Mouse (Mus musculus) liver, adult (tissue): Measurements from ENCODE around the gene Bora.

Source experiments
- GATA4 ChIP-seq: IDR thresholded peaks from 2 replicates; pipeline ENCODE4 v1.6.1; 2014; ENCODE audit warnings: mild to moderate bottlenecking, low read length; ENCODE audit not compliant: insufficient replicate concordance

Gene Bora

DNA sequence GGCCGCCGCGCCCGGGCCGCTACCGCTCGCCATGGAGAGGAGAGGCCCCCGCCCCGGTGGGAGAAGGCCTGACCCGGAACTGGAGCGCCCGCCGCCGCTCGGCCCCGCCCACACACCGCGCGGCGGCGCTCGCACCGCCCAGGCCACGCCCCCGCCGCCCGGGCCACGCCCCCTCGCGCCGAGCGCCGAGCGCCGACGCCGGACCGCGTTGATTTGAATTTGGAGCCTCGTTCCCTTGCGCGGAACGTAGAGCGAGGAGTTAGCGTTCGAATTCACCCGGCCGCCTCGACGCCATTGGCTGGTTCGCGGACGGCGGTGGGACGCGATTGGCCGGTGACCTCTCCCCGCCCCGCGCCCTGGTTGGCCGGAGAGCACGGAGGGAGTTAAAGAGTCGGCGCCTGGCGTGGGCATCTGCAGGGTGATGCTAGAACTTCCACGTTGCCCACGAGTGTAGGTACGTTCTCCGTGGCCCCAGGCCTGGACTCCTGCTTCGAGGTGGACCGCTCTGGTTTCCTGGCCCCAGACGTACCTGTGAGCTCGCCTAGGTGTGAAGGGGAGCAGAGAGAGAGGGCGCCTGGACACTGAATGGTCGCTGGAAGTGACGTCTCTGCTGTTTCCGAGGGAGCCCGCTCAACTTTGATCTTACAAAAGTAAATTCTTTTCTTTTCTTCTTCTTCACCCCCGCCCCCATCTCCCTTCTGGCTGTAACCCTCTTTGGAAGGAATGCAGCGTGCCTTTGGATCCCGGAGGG lies at the start of gene Bora, which contains the start of gene Mzt1:
Bora (plus strand) TSS at position 192 of the 751 bp plus-strand sequence.
Mzt1 (minus strand) TSS at position 104 of the 751 bp plus-strand sequence.
- TF ChIP-seq GATA4: no peak

DNA sequence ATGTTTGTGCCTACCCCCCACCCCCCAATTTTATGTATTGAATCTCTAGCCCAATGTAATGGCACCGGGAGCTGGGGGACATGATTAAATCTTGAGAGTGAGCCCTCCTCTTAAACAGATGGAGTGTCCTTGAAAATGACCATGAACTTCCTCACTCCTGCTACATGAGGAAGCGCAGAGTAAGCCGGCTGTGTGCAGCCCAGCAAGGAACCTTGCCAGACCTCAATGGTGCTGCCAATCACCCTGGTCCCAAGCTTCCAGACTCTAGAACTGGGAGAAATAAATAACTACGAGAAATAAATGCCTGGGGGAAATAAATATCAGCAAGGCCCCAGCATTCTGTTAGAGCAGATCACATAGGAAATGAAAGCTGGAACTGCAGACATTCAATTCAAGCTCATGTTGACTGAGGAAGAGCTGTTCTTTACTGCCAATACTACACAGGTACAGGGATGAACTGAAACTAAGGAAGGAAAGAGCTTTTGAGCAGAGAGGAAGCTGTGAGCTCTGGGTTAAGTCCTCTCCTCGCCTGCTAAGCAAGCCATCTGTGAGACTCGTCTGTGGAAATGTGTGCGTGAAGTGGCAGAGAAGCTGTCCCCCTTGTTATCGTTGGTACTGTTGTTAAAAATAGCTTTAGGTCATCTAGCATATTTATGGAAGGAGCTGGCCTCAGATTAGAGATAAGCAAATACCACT lies 35.6 kb upstream of the Bora start:
- TF ChIP-seq GATA4: no peak

DNA sequence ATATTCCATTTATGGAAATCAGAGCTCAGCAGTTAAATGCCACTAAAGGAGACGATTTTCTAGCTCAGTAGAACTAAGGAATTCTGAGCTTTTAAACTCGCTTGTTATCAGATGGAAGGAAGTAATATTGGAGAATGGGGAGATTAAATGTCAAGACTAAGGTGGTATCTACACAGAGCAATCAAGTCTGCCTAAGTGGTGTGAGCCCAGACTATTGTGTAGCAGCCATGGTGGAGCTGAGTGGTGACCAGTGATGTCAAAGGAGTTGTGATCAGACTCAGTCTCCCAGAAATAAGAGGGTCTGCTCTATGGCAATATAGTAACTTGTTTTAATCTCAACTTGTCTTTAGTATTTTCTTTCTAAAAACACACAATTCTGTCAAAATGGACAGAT lies 35.1 kb upstream of the Bora start:
- TF ChIP-seq GATA4: no peak

DNA sequence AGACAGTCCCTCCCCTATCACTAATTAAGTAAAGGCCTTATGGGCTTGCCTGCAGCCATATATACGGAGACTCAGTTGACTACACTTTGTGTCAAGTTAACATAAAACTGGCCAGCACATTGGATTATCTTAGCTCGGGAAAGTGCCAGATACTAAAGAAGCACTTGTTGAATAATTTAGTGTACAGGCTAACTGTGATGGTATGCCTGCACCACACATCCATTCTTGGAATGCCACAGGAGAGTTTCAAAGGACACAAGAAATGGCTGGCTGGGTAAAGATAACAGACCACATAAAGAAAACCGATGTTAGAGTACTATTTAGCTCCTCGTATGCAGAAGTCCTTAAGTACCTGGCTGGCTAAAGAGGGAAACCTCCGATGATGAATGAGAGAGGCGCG lies 27.3 kb upstream of the Bora start:
- TF ChIP-seq GATA4: no peak

DNA sequence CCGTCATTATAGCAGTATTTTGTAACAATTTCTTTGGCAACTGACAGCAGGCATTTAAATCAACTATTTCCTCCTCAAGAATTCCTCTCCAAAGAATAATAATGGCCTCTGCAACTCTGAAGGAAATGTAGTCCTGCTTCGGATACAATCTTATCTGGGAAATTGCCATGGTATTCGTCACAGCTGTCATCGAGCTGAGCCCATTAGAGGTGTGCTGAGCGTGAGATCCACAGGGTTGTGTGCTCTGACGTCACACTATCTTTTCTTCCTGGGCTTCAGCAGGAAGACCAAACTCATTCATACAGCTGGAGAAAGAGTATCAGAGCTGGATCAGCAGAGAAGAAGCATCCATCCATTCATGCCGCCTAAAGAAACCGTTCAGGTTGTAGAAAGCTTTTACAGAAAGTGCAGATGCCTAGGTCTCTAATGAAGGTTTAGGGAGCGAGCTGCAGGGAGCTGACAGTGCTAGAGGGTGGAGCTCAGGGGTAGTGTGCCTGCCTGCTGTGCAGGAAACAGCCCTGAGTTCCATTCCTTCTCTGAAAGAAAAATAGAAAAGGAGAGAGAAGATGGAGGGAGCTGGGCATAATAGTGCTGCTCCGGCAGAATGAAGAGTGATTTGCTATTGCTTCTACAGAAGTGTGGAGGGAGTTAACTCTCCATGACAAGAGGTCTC lies 26.8 kb upstream of the Bora start:
- no peak for TF ChIP-seq GATA4

DNA sequence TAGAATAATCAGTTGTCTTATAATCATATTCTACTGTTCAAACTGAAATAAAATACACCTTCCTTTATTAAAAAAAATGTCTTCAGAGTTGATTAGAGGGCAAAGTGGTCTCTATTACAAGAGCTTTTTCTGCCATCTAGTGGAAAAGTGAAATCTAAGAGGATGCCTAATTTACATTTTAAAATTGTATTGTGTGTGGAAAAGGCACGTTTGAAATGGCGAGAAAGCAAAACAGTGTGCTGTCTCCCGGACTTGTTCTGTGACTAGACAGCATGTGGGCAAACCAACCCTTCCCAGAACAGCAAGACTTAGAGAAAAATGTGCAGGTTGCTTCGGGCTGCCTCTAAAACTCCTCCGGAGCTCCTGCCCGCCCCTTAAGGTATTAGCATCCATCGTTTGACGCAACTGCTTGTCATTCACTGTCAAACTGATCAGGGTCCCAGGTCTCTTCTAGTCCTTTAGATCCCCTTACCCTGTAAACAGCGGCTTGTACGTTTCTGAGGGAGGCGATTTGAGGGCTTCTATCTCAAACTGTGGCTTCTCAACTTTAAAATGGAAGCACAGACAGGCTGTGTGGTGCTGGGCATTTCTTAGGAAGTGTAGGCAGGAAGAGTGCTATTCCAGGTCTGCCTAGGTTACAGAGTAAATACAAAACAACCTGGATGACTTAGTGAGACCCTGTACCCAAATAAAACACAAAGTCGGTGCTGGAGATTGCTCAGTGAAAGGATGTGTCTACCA lies 23.5 kb upstream of the Bora start:
- TF ChIP-seq GATA4: no peak

DNA sequence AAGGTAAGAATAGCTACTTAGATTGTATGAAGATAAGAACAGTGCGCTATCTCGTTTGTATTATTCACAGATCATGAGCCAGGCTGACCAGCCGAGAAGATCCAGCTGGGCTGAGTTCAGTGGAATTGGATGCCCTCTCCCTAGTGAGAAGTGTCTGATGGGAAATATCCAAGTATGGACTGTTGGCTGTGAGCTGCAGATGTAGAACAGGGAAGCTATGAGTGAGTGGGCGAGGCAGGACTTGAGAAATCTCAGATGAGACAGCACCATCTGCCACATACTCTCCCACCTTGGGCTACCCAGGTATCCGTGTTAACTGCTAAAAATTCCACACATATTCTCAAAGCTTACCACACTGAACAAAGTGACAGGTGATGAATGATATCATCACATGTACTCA lies 16.0 kb upstream of the Bora start:
- no peak for TF ChIP-seq GATA4

DNA sequence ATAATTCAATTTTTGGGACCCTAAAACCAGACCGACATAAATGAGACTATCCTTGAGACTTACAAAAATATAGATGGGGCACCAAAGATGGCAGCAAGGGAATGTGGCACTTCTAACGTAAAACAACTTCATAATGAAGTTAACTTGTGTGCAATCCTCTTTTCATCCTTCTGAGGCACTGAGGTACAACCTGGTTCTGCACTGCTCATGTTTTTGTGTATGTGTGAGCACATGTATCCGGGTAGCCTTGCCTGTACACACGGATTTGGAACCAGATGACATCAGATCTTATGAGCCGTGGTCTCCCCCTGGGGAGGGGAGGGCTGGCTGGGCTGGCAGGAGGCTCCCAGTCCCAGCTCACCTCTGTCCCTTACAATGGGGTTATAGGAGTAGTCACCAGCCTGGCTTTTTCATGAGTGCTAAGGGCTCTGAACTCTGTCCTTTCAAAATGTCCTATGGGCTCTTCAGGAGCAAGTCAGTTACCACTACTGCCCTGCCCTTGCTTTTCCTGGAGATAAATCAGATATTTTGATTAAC lies 14.6 kb upstream of the Bora start:
- no peak for TF ChIP-seq GATA4

DNA sequence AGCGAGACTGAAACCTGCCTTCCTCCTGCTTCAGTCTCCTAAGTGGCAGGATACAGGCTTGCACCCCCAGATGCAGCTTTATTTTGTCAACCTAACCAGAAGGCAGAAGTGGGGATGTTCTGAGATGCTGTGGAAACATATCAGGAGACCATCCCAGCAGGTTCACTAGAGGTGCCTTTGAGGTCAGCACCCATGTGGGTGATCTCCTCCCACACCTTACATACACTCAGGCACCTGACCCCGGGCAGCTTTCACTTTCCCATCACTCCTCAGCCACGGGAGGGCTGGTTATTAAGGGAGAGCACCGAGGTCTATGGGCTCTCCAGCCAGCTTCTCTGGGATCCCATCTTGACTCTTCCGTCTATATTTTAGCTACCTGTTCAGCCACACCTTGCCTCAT lies 13.4 kb upstream of the Bora start:
- no peak for TF ChIP-seq GATA4

DNA sequence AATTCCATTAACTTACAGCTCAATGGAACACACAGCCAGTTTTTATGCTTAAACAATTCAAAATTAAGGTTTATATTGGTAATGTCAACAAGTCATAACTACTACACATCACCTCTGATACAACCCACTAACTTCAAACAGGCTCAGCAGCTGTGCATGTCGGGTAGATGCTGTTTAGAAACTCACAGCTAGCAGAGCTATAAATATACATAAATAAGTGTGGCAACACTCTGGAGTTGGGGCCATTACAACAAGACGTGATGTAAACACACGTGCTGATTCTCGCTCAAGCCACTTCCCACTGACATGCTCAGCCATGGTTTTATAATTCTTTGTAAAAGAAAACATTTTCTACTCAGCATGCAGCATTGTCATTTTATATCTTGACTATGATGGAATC lies 10.0 kb upstream of the Bora start:
- TF ChIP-seq GATA4: no peak

DNA sequence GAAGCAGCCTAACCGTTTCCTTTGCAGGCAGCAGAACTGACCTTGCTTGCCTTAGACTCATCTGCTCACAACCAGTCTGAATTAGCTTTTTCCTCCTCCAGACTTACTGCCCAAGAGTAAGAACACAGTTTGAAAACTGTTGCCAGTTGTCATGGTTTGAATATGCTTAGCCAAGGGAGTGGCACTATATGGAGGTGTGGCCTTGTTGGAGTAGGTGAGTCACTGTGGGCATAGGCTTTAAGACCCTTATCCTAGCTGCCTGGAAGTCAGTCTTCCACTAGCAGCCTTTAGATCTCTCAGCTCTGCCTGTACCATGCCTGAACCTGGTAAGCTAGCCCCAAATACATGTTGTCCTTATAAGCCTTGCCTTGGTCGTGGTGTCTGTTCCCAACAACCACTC lies 8.3 kb upstream of the Bora start:
- no peak for TF ChIP-seq GATA4

DNA sequence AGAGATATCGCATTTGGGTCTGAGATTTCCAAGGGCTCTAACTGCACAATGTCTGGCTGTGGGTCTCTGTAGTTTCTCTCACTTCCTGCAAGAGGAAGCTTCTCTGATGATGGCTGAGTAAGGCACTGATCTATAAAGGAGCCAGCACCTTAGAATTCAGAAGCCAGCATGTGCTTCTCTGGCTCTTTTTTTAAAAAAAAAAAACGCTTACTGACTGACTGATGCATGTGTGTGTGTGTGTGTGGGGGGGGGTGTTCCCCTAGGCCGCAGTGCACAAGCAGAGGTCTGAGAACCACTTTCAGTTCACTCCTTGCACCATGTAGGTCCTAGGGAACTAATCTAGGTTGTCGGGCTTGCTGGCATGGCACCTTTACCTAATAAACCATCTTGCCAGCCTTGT lies 4.6 kb upstream of the Bora start:
- no peak for TF ChIP-seq GATA4

DNA sequence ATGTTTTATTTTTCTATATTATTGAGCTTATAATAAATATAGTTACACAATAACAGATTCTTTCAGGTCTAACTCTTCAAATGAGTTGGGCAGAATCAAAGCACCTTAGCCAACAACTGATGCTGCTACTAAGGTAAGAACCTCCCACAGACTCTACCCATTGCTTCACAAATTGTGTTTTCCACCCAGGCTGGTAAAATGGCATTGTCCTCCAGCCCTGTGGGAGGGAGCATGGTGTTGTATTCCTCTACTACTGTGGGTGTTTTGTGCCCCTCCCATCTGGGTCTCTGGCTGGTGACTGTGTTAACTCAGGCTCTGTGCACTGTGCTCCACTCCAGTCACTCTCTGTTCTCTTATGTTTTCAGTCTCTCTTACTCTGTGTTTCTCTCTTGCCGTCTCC lies 2.5 kb upstream of the Bora start:
- no peak for TF ChIP-seq GATA4

DNA sequence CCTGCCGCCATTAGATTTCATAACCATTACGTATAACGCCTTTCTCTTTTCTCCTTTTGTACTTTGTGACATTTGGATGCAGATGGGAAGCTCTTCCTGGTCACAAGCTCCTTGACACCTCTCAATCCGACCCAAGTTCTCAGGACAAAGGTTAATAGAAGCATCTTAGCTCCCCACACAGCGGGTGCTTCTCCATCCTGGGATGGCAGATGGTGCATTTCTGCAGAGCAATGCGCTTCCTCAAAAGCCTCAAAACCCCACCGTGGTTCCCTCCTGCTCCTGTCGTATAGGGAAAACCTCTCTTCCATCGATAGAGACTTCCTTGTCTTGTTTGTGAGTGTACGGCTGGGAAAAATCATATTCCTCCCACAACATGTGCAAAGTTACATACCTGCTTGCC lies 1.9 kb upstream of the Bora start:
- no peak for TF ChIP-seq GATA4

DNA sequence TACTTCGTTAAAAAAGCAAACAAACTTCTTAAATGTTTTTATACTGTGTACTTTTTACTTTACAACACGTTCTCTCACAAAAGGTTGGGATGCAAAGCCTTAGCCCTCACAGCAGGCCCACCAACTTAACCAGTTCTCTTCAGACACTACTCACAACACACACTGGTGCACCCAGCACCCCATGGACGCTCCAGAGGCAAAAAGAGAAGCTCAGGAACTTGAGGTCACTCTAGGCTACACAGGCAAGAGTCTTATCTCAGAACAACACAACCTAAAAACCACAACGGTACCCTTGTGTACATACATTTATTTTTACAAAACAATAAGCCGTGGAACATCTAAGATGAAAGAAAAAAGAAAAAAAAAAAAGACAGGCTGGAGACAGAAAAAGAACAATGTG lies 1.3 kb upstream of the Bora start:
- TF ChIP-seq GATA4: no peak

DNA sequence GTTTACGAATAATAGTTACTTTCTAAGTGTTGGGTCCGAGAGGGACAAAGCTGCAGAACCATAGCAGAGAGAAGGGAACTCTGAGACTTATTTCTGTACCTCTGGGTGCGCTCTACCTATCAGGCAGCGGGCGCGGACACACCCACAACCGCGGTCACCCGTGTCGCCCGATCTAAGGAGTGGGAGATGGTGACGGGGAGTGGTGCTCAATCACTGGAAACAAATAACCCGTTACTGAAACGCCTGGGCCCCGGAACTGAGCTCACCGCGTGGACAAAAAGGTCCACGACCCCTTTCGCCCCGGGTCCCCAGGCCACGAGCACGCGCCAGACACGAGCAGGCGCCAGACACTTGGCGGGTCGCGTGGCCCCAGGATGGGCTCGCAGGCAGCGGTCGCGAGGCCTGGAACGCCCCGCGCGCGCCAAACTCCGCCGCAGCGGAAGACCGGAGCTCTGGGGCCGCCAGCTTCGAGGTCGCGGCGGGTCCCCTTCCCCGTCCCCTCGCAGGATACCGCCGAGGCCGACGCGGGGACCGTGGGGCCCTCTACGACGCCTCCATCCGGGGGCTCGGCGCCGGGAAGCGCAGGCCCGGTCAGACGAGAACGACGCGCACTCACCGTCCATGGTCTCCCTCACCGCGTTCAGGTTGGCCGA lies 518 bp upstream of the Bora start:
- TF ChIP-seq GATA4: no peak
